Mouse (Mus musculus) effector memory CD4-positive, alpha-beta T cell, adult 5 months (primary cell): ENCODE measurements around the gene Slc6a3. TPM values are rescaled to one million over a fixed set of nuclear protein-coding genes. Genes with fewer than 3 reads are reported as not detected.

ENCODE experiments used
- polyA plus RNA-seq: library from polyadenylated mRNA; unstranded; fragments of 100-300 nt; shearing (Covaris generic); gene quantifications from one replicate; pipeline ENCODE4 v1.2.1, GENCODE M21; 2017

The Slc6a3 gene
- polyA plus RNA-seq: not detected

DNA sequence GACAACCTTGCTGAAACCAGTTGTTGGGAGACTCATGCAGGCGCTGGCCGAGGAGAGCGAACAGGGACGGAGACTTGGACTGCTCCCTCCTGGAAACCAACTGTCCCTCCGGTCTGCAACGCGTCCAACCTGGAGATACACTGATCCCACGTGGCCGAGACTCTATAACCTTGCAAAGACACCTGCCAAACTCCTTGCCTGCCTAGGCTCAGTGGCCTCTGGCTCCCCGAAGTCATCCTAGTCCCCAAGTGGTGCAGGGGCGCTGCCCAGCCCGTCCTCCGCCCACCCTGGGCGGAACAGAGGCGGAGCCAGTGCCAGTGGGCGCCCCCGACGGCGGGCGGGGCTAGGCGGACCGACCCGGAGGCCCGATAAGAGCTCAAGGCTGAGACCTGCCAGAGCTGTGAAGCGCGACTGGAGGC lies at the start of gene Slc6a3:
Gene Slc6a3 (plus strand): TSS at position 345 of the 419 bp plus-strand sequence.

DNA sequence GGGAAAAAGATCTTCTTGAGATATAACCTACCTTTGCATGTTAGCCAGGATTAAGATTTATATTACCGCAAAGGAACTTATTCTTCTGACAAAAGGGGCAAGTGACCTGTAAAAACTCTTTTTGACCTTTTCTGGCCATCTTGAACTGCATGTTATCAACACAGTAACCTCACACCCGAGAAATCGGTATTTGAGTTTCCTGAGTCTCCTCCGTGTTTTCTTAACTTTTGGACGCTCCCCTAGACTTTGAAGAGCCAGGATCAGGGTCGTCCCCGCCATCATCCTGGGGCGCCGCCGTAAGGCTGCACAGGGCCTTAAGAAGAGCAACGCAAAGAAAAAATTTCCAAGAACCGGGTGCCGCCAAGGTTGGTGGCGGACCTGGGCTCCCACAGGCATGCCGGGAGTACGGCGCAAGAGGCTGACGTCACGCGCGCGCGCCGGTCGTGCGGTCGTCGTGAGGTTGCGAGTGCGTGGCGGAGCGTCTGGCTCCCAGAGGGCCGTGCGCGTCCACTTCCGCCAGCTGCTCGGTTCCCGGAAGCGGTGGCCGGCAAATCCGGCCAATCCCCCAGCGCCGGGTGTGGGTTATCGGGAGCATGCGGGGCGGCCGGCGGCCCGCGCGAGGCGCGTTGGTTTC lies 67.1 kb downstream of the Slc6a3 start, which contains the start of gene Clptm1l:
Gene Clptm1l (plus strand): TSS at position 485 of the 634 bp plus-strand sequence.

DNA sequence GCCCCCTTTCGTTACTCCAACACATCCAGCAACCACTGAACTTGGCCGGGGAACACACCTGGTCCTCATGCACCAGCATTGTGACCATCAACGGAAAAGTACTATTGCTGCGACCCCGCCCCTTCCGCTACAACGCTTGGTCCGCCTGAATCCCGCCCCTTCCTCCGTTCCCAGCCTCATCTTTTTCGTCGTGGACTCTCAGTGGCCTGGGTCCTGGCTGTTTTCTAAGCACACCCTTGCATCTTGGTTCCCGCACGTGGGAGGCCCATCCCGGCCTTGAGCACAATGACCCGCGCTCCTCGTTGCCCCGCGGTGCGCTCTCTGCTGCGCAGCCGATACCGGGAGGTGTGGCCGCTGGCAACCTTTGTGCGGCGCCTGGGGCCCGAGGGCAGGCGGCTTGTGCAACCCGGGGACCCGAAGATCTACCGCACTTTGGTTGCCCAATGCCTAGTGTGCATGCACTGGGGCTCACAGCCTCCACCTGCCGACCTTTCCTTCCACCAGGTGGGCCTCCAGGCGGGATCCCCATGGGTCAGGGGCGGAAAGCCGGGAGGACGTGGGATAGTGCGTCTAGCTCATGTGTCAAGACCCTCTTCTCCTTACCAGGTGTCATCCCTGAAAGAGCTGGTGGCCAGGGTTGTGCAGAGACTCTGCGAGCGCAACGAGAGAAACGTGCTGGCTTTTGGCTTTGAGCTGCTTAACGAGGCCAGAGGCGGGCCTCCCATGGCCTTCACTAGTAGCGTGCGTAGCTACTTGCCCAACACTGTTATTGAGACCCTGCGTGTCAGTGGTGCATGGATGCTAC lies 90.4 kb downstream of the Slc6a3 start, which contains the start of gene Tert:
Gene Tert (plus strand): TSS at position 167 of the 805 bp plus-strand sequence.

Other genes starting within 250 kb of the Slc6a3 start
- 34.5 TPM for gene Mrpl36, start 208.2 kb upstream of the Slc6a3 start, polyA plus RNA-seq
- gene Ndufs6, start 208.2 kb upstream of the Slc6a3 start, polyA plus RNA-seq: 86.0 TPM
- 30.9 TPM for gene Lpcat1, start 69.5 kb upstream of the Slc6a3 start, polyA plus RNA-seq
- gene Clptm1l, start 67.3 kb downstream of the Slc6a3 start, polyA plus RNA-seq: 143 TPM
- gene Tert, start 90.2 kb downstream of the Slc6a3 start, polyA plus RNA-seq: 4.3 TPM
- not detected for gene Slc6a18, start 141.3 kb downstream of the Slc6a3 start, polyA plus RNA-seq
- gene Slc6a19, start 168.1 kb downstream of the Slc6a3 start, polyA plus RNA-seq: not detected
- 70.6 TPM for gene Slc12a7, start 196.3 kb downstream of the Slc6a3 start, polyA plus RNA-seq